ENCODE assay signal across 8 mouse cellular contexts in genomic region chr5:4756001-4756681, GRCm38 (mm10). TPM values are rescaled to one million over a fixed set of nuclear protein-coding genes. Genes with fewer than 3 reads are reported as not detected.
DNase-seq lines count a peak whose midpoint lies in the region; ATAC-seq and TF ChIP-seq lines count a peak whose summit lies in the region.

No protein-coding gene starts in this region.

- ATAC-seq in kidney, embryonic 14.5 days (ENCODE audit: low FRiP score, low TSS enrichment): no peak
- ATAC-seq in liver, embryonic 14.5 days (ENCODE audit: insufficient read depth): no peak
- ATAC-seq in neural tube, embryonic 15.5 days (ENCODE audit: low FRiP score): peak; percentile 18; the same call in 1 of the 2 replicates
- ATAC-seq in activated CD4-positive, CD25-positive, alpha-beta regulatory T cell, adult 4 months: no peak

- intact Hi-C loops in gastrocnemius, adult 2 months (cut with DNase I): no loop called here

- peak overlapping the region; percentile 61 for H3K4me2 ChIP-seq in kidney, embryonic 14.5 days (replicated peaks; ENCODE audit: low read depth, low read length)
- H3K4me2 ChIP-seq in liver, embryonic 14.5 days (ENCODE audit: low read depth): peak overlapping the region; percentile 58
- H3K4me2 ChIP-seq in neural tube, embryonic 15.5 days: peak overlapping the region; percentile 99

- H3K9me3 ChIP-seq in heart, embryonic 10.5 days: no peaks in the 10 kb centered on the region
- H3K9me3 ChIP-seq in kidney, embryonic 14.5 days (ENCODE audit: control insufficient read depth, low read length): no peaks in the 10 kb centered on the region
- H3K9me3 ChIP-seq in liver, embryonic 14.5 days (ENCODE audit: control insufficient read depth, low read length): no peaks in the 10 kb centered on the region
- no peaks in the 10 kb centered on the region for H3K9me3 ChIP-seq in neural tube, embryonic 15.5 days (replicated peaks)

- H3K9ac ChIP-seq in kidney, embryonic 14.5 days (ENCODE audit: low read depth, low read length): peak overlapping the region; percentile 96
- H3K9ac ChIP-seq in liver, embryonic 14.5 days (replicated peaks): no peak overlapping the region
- H3K9ac ChIP-seq in neural tube, embryonic 15.5 days (replicated peaks): peak overlapping the region; percentile 73

- TF ChIP-seq CTCF in gastrocnemius, adult 2 months (IDR thresholded peaks at IDR 0.05): no peak
- no peak for TF ChIP-seq CTCF in liver, embryonic 14.5 days (IDR thresholded peaks at IDR 0.05; ENCODE audit: low read depth)

- H3K4me3 ChIP-seq in gastrocnemius, adult 2 months: peak overlapping the region; percentile 95
- peak overlapping the region; percentile 78 for H3K4me3 ChIP-seq in heart, embryonic 10.5 days
- H3K4me3 ChIP-seq in kidney, embryonic 14.5 days (ENCODE audit: low read length): peak overlapping the region; percentile 90
- H3K4me3 ChIP-seq in liver, embryonic 14.5 days (ENCODE audit: insufficient read depth in 1 of 2, low read depth in 2 of 2, low read length in 2 of 2): peak overlapping the region; percentile 52 to 54
- H3K4me3 ChIP-seq in neural tube, embryonic 15.5 days (replicated peaks): peak overlapping the region; percentile 84

- TF ChIP-seq EP300 in liver, embryonic 14.5 days (IDR thresholded peaks at IDR 0.05; ENCODE audit: low read depth): no peak

- peak overlapping the region; percentile 88 for H3K27ac ChIP-seq in gastrocnemius, adult 2 months
- peak overlapping the region; percentile 97 for H3K27ac ChIP-seq in heart, embryonic 10.5 days
- H3K27ac ChIP-seq in kidney, embryonic 14.5 days (ENCODE audit: low read depth, low read length): peak overlapping the region; percentile 98; the same call in 1 of the 2 replicates
- H3K27ac ChIP-seq in liver, embryonic 14.5 days: no peak overlapping the region
- peak overlapping the region; percentile 51 for H3K27ac ChIP-seq in neural tube, embryonic 15.5 days (replicated peaks)

- H3K4me1 ChIP-seq in heart, embryonic 10.5 days: peaks cover 33% of the 10 kb centered on the region
- H3K4me1 ChIP-seq in kidney, embryonic 14.5 days (ENCODE audit: control insufficient read depth, insufficient read depth, low read length): peaks cover 7% of the 10 kb centered on the region; the same call in 1 of the 2 replicates
- H3K4me1 ChIP-seq in liver, embryonic 14.5 days (replicated peaks; ENCODE audit: control insufficient read depth in 2 of 2, insufficient read depth in 2 of 2, low read length in 1 of 2): no peaks in the 10 kb centered on the region
- peaks cover 32% of the 10 kb centered on the region for H3K4me1 ChIP-seq in neural tube, embryonic 15.5 days

- peaks cover 2% of the 10 kb centered on the region; the same call in 1 of the 2 replicates for H3K36me3 ChIP-seq in heart, embryonic 10.5 days
- H3K36me3 ChIP-seq in kidney, embryonic 14.5 days (ENCODE audit: control insufficient read depth, insufficient read depth, low read length): peaks cover 4% of the 10 kb centered on the region; the same call in 1 of the 2 replicates
- H3K36me3 ChIP-seq in liver, embryonic 14.5 days (replicated peaks; ENCODE audit: control insufficient read depth, insufficient read depth, low read depth): no peaks in the 10 kb centered on the region
- no peaks in the 10 kb centered on the region for H3K36me3 ChIP-seq in neural tube, embryonic 15.5 days

- H3K27me3 ChIP-seq in heart, embryonic 10.5 days (ENCODE audit: insufficient read depth, poor library complexity, severe bottlenecking): no peaks in the 10 kb centered on the region; the same call in 1 of the 2 replicates
- no peaks in the 10 kb centered on the region for H3K27me3 ChIP-seq in kidney, embryonic 14.5 days (ENCODE audit: control insufficient read depth, insufficient read depth, low read length)
- H3K27me3 ChIP-seq in liver, embryonic 14.5 days (ENCODE audit: control insufficient read depth, insufficient read depth, low read length): peaks cover 47% of the 10 kb centered on the region
- peaks cover 10% of the 10 kb centered on the region for H3K27me3 ChIP-seq in neural tube, embryonic 15.5 days (replicated peaks)

- peak; percentile 30 for DNase-seq in gastrocnemius, adult 2 months
- no peak for DNase-seq in gastrocnemius, adult 18-20 months (ENCODE audit: low spot score)
- peak; percentile 40 for DNase-seq in embryo, embryonic 10.5 days (ENCODE audit: low spot score)
- peak; percentile 76 for DNase-seq in heart, embryonic 10.5 days (ENCODE audit: low spot score)
- DNase-seq in liver, embryonic 14.5 days (ENCODE audit: low read depth in 3 of 3, low spot score in 3 of 3): no peak

- 3% methylated on average over 43 of the region's 43 CpGs for WGBS in heart, embryonic 10.5 days
- 2% methylated on average over 43 of the region's 43 CpGs for WGBS in kidney, embryonic 14.5 days
- WGBS in liver, embryonic 14.5 days (ENCODE audit: insufficient replicate concordance): 7% methylated on average over 43 of the region's 43 CpGs
- WGBS in neural tube, embryonic 15.5 days: 4% methylated on average over 43 of the region's 43 CpGs

RNA-seq across cellular contexts. Expression of gene Fzd1, which starts 1.7 kb away (rescaled TPM):
- 1 to 10 TPM; 2.0 to 3.8 TPM for total RNA-seq in gastrocnemius, adult 2 months (2021)
- 1 to 10 TPM; 2.0 to 2.6 TPM for total RNA-seq in gastrocnemius, adult 18-20 months (2021)
- 12.9 and 25.1 TPM in 2 replicates for polyA plus RNA-seq in heart, embryonic 10.5 days (2016; fragmentation: Nextera tagmentation; extraction: Ambion mirVana)
- 29.6 and 44.7 TPM in 2 replicates for polyA plus RNA-seq in kidney, embryonic 14.5 days (2014; fragmentation: Nextera tagmentation; extraction: Ambion mirVana)
- 3.6 and 3.9 TPM in 2 replicates for polyA plus RNA-seq in liver, embryonic 14.5 days (2012; rRNA removed)
- 2.6 and 2.8 TPM in 2 replicates for polyA plus RNA-seq in liver, embryonic 14.5 days (2014; fragmentation: Nextera tagmentation; extraction: Ambion mirVana)
- polyA plus RNA-seq in neural tube, embryonic 15.5 days (2015; fragmentation: Nextera tagmentation; extraction: Ambion mirVana): 9.2 and 10.3 TPM in 2 replicates
- not detected for polyA plus RNA-seq in activated CD4-positive, CD25-positive, alpha-beta regulatory T cell, adult 4 months (2017; shearing (Covaris generic))

Comparison
In these comparisons a context has a peak if more than half of its experiments do, and no peak if none do; other contexts are left out.
1. DNase-seq: peak in gastrocnemius, adult 2 months (single experiment), embryo, embryonic 10.5 days (single experiment) and heart, embryonic 10.5 days (single experiment); none in gastrocnemius, adult 18-20 months (single experiment) and liver, embryonic 14.5 days (0 of 3).
2. Peak in every context shown above with its lines, with median percentiles within 50 percentile points of each other: H3K4me3 ChIP-seq and H3K4me2 ChIP-seq.